ENCODE assay signal across 19 mouse cellular contexts in the genomic region with DNA sequence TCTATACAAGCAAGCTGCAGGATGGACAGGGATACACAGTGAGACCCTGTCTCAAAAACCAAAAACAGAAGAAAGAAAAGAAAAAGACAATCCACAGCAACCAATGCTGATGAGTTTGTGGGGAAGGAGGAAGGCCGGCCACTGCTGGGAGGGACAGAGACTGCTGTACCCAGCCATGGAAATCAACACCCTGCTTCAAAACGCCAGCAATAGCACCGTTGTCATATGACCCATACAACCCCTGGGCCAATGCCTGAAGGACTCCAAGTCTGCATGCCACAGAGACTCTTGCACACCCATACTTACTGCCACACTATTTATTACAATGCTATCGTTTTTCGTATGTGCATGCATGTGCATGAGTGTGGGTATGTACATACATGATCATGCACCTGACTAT.
A peak's percentile ranks its signal among the peaks of the same experiment; 100 is the strongest.
DNase-seq lines count a peak whose midpoint lies in the region; ATAC-seq and TF ChIP-seq lines count a peak whose summit lies in the region.
"Had no signal": no experiment of that assay in that cellular context is flagged by ENCODE, and none has a peak within 500 bp of the region (broad histone marks: within the 10 kb centered on the region; RNA-seq: fewer than 3 reads in every experiment).

No protein-coding gene starts in this region.

- H3K4me1 ChIP-seq in heart, embryonic 10.5 days: no peaks in the 10 kb centered on the region
- no peaks in the 10 kb centered on the region for H3K4me1 ChIP-seq in kidney, embryonic 15.5 days
- H3K4me1 ChIP-seq: embryonic facial prominence, embryonic 12.5 days; forebrain, embryonic 13.5 days; forebrain, embryonic 15.5 days had no signal

- H3K9me3 ChIP-seq in heart, embryonic 10.5 days: no peaks in the 10 kb centered on the region
- H3K9me3 ChIP-seq in kidney, embryonic 15.5 days (replicated peaks): no peaks in the 10 kb centered on the region
- H3K9me3 ChIP-seq: embryonic facial prominence, embryonic 10.5 days; embryonic facial prominence, embryonic 12.5 days; forebrain, embryonic 13.5 days; forebrain, embryonic 15.5 days had no signal

- H3K4me2 ChIP-seq in kidney, embryonic 15.5 days: no peak overlapping the region
- H3K4me2 ChIP-seq: embryonic facial prominence, embryonic 12.5 days; forebrain, embryonic 13.5 days; forebrain, embryonic 15.5 days had no signal

- H3K4me3 ChIP-seq in gastrocnemius, adult 2 months: no peak overlapping the region
- H3K4me3 ChIP-seq in heart, embryonic 10.5 days: no peak overlapping the region
- no peak overlapping the region for H3K4me3 ChIP-seq in kidney, embryonic 15.5 days (replicated peaks)
- H3K4me3 ChIP-seq: embryonic facial prominence, embryonic 10.5 days; embryonic facial prominence, embryonic 12.5 days; forebrain, embryonic 13.5 days; forebrain, embryonic 15.5 days had no signal

- DNase-seq in gastrocnemius, adult 2 months: peak; percentile 71
- DNase-seq in gastrocnemius, postnatal 36 days: no peak
- DNase-seq in heart, adult 11 months: peak; percentile 85
- DNase-seq in heart, embryonic 10.5 days (ENCODE audit: low spot score): no peak
- peak; percentile 23 for DNase-seq in gastrocnemius, postnatal 14 days
- peak; percentile 31 for DNase-seq in gastrocnemius, postnatal 25 days
- DNase-seq in urinary bladder, postnatal 36 days (ENCODE audit: low spot score in 2 of 2): no peak
- DNase-seq: adrenal gland, adult 8-10 months; adrenal gland, postnatal 14 days; adrenal gland, postnatal 36 days; cerebellum, adult 11-12 months; cerebellum, adult 9-10 months; cerebellum, postnatal 10 days; cerebellum, postnatal 25 days had no signal

- peak overlapping the region; percentile 76 for H3K27ac ChIP-seq in gastrocnemius, adult 2 months
- no peak overlapping the region for H3K27ac ChIP-seq in heart, embryonic 10.5 days
- H3K27ac ChIP-seq in kidney, embryonic 15.5 days: no peak overlapping the region
- H3K27ac ChIP-seq: embryonic facial prominence, embryonic 10.5 days; embryonic facial prominence, embryonic 12.5 days; forebrain, embryonic 13.5 days; forebrain, embryonic 15.5 days had no signal

- H3K9ac ChIP-seq in kidney, embryonic 15.5 days: no peak overlapping the region
- H3K9ac ChIP-seq: embryonic facial prominence, embryonic 12.5 days; forebrain, embryonic 13.5 days; forebrain, embryonic 15.5 days had no signal

- no peaks in the 10 kb centered on the region for H3K27me3 ChIP-seq in heart, embryonic 10.5 days (ENCODE audit: insufficient read depth, poor library complexity, severe bottlenecking)
- no peaks in the 10 kb centered on the region for H3K27me3 ChIP-seq in kidney, embryonic 15.5 days
- H3K27me3 ChIP-seq: embryonic facial prominence, embryonic 12.5 days; forebrain, embryonic 13.5 days; forebrain, embryonic 15.5 days had no signal

- WGBS in heart, embryonic 10.5 days: 87% methylated on average over 5 of the region's 5 CpGs
- 78% methylated on average over 5 of the region's 5 CpGs for WGBS in kidney, embryonic 15.5 days

- peaks cover 86% of the 10 kb centered on the region for H3K36me3 ChIP-seq in heart, embryonic 10.5 days
- peaks cover 92% of the 10 kb centered on the region for H3K36me3 ChIP-seq in kidney, embryonic 15.5 days

- intact Hi-C loops in gastrocnemius, adult 2 months (cut with DNase I): no loop called here
- intact Hi-C loops in gastrocnemius, postnatal 36 days (cut with DNase I): no loop called here
- intact Hi-C loops in gastrocnemius, postnatal 14 days (cut with DNase I; ENCODE audit: low total_unique reads): loop anchor here (2.0 to 10.0 kb wide), 2 partner anchors 29 to 119 kb away; partner anchors contain the start of gene Wdfy3

- TF ChIP-seq CTCF in gastrocnemius, adult 2 months (IDR thresholded peaks at IDR 0.05): no peak

- ATAC-seq in kidney, embryonic 15.5 days (replicated peaks; ENCODE audit: low FRiP score): no peak
- ATAC-seq: forebrain, embryonic 13.5 days; forebrain, embryonic 15.5 days had no signal

Comparison
In these comparisons a context has a peak if more than half of its experiments do, and no peak if none do; other contexts are left out.
1. DNase-seq: peak in gastrocnemius, adult 2 months (single experiment), heart, adult 11 months (single experiment), gastrocnemius, postnatal 14 days (single experiment) and gastrocnemius, postnatal 25 days (single experiment); none in gastrocnemius, postnatal 36 days (0 of 2), heart, embryonic 10.5 days (single experiment) and urinary bladder, postnatal 36 days (0 of 2).